Mouse (Mus musculus): ENCODE data around the gene Qser1.

The Qser1 gene

GRCm38 (mm10) chr2:104732562-104733256, 83.9 kb downstream of the Qser1 start:
- no peak for DNase-seq (ENCODE audit: low spot score)

DNA sequence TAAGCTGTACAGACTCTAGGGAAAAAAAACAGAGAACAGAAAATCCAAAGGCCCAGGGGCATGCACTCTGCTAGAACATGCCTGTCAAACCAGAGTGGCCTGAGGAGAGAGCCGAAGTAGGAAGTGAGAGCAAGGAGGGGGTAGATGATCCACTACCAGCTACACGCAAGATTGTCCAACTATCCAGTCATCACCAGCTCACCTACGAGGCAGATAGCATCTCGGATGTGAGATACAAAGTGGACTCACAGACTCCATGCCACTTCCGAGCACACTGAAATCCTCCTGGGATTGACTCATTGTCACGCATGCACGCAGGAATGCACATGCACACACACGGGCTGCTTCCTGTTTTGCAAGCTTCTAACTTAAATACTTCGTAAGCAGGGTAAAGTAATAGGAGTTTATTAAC, 84.5 kb downstream of the Qser1 start:
- no peak for DNase-seq (ENCODE audit: low spot score)

GRCm38 (mm10) chr2:104727369-104727768, 89.2 kb downstream of the Qser1 start:
- DNase-seq (ENCODE audit: low spot score): no peak

GRCm38 (mm10) chr2:104722021-104722420, 94.5 kb downstream of the Qser1 start:
- no peak for DNase-seq (ENCODE audit: low spot score)

DNA sequence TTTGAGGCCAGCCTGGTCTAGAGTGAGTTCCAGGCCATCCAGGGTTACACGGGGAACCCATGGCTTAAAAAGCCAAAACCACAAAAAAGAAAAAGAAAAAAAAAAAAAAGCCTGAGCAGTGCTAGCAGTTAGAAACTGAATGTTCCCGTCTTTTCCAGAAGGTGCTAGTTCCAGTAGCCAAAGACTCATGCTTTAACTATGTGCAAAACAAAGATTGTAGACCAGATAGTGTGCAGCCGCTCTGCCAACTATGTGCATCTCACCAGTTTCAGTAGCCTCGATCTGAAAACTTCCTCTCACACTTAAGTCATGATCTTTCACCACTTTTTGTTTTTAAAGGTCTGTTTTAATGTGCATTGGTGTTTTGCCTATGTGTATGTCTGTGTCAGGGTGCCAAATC, 98.7 kb downstream of the Qser1 start:
- DNase-seq (ENCODE audit: low spot score): no peak

- no peak for DNase-seq (ENCODE audit: low spot score)
Observed at GRCm38 (mm10) chr2:104717231-104717735, 99.3 kb downstream of the Qser1 start.

DNA sequence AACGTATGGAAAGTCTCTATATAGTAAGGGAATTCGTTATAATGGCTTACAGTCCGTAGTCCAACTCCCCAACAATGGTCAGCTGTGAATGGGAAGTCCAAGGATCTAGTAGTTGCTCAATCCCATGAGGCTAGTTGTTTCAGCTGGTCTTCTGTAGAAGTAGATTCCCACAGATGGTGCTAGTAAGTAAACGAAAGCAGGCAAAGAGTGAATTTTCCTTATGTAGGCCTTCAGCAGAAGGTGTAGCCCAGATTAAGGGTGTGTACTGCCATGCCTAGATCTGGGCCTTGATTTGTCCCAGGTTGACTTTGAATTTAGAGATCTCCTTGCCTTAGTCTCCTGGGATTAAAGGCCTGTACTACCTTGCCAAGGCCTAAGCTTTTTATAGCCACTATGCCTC, 100.3 kb downstream of the Qser1 start, which contains the start of gene Pin1rt1:
TSS of gene Pin1rt1 (minus strand) at position 101 of the 400 bp plus-strand sequence.
- DNase-seq (ENCODE audit: low spot score): no peak

GRCm38 (mm10) chr2:104714254-104714691, 102.3 kb downstream of the Qser1 start:
- no peak for DNase-seq (ENCODE audit: low spot score)

- no peak for DNase-seq (ENCODE audit: low spot score)
Observed at GRCm38 (mm10) chr2:104712486-104712809, 104.1 kb downstream of the Qser1 start.

GRCm38 (mm10) chr2:104711585-104712485, 104.7 kb downstream of the Qser1 start, which contains the start of gene Tcp11l1:
TSS of gene Tcp11l1 (minus strand) at chr2:104712169.
- DNase-seq (ENCODE audit: low spot score): peak; percentile 74

DNA sequence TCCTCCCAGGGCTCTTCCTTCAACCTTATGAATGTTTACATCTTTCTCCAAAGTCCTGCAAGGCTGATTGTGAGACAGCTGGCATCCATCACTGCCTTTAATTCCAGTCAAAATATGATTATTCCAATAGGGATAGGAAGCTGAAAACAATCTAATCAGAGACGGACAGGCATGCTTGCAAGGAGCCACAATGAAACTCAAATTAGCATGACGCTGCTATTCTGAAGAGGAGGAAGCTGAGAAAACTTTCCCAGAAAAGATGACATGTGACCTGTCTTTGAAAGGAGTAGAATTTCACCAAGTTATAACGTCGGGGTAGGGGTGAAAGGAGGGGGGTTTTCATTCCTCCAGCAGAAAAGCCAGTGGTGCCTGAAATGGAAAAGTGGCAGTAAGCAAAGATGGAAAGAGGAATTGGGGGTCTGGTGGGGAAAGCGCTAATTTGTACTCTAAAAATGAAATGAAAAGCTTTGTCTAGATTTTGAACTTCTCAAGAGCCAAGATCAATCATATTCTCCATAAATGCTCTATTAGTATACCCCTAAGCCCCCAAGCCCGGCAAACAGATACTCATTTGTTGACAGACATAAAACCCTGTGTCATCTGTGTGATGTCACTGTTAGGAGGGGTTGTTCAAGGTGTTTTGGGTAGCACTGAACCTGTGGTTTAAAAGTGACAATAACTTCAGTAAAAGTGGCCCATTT, 105.7 kb downstream of the Qser1 start:
- no peak for DNase-seq (ENCODE audit: low spot score)

- no peak for DNase-seq (ENCODE audit: low spot score)
Observed at GRCm38 (mm10) chr2:104709786-104710337, 106.7 kb downstream of the Qser1 start.
